Mouse (Mus musculus) small intestine, adult 2 months (tissue): ENCODE measurements around the gene Ilkap.

Experiments used
- CTCF ChIP-seq: fragments of 200-500 bp; IDR thresholded peaks from 2 replicates; pipeline ENCODE4 v1.5.1; 2012; ENCODE audit warnings: low read depth, mild to moderate bottlenecking, control low read depth, inconsistent platforms, low read length, moderate library complexity, mixed read lengths; ENCODE audit not compliant: insufficient replicate concordance, insufficient read length; ENCODE audit errors: extremely low read depth
- POLR2A ChIP-seq: fragments of 200-500 bp; IDR thresholded peaks from 2 replicates; pipeline ENCODE4 v1.6.1; 2012; ENCODE audit warnings: low read depth, mild to moderate bottlenecking, control low read depth, inconsistent platforms, low read length, moderate library complexity

DNA sequence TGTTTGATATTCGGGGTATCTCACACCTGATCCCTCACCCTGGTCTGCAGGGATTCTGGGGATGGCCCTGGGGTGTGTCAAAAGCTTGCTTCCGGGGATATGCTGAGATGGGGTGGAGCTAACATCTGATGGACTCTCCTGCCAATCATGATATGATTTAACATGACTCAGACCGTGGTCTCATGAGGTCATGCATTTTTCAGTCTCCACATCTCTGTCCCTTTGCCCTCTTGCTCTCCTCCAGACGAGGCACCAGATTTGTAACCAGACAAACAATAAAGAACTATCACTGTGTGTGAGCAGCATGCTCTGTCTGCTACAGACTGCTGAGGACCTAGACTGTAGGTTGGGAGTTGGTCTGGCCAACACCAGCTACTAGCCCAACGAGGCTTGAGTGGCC, 36.5 kb downstream of the Ilkap start:
- TF ChIP-seq CTCF (no peak), POLR2A (no peak)
